Mouse (Mus musculus) right cerebral cortex, postnatal 36 days (tissue): ENCODE measurements around the gene Sdc3.

ENCODE experiments used
- DNase-seq, 2 experiments: peaks; one replicate each; pipeline ENCODE4 v3.0.0; 2022; ENCODE audit warnings: low spot score in 2 of 2, mixed read lengths in 1 of 2

Gene Sdc3

DNA sequence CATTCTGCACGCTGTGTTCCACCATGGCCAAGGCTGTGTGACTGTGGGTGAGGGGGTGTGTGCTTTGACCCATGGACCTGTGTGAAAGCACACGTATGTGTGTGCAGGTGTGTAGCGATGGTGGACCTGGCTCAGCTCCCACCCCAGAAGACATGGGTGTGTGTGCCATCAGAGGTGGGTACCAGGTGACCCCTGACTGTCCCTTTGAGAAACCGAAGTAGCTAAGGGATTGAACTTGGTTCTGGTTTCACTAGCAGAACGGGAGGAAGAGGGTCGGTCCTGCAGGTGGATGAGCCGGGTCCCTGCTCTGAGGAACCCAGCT lies 804 bp downstream of the Sdc3 start:
- DNase-seq: no peak

DNA sequence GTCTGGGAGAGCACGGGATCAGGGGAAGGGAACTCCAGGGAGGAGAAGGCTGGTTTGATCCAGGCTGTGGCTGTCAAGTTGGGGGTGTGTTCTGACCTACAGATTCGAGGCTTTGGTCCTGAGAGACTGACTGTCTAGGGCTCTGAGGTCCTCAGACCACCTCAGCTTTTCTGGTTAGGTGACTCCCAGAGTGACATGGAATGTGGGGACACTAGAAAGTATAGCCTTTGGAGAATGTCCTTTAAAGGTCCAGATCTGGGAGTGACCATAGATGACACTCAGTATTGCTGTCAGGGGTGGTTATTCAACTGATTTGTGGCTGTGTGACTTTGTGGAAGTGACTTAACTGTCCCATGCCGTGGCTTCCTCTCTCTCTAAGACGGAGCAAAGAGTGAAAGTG lies 2.4 kb downstream of the Sdc3 start:
- DNase-seq: no peak

DNA sequence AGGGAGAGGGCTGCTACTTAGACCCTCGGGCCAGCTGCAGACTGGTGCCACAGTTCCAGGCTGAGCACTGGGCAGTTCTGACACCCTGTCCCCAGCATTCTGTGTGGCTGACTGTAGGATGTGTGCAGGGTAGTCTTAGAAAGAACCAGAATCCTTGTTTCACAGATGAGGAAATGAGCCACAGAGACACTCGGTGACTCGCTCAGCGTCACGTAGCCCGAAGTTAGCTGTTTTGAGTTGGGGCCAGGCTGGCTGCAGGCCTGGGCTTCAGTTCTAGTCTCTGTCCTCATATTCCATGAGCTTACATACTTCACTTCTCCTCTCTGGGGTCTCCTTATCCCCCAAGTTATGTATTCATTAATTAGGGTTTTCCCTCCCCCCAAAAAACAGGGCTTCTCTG lies 3.6 kb downstream of the Sdc3 start:
- DNase-seq: no peak

DNA sequence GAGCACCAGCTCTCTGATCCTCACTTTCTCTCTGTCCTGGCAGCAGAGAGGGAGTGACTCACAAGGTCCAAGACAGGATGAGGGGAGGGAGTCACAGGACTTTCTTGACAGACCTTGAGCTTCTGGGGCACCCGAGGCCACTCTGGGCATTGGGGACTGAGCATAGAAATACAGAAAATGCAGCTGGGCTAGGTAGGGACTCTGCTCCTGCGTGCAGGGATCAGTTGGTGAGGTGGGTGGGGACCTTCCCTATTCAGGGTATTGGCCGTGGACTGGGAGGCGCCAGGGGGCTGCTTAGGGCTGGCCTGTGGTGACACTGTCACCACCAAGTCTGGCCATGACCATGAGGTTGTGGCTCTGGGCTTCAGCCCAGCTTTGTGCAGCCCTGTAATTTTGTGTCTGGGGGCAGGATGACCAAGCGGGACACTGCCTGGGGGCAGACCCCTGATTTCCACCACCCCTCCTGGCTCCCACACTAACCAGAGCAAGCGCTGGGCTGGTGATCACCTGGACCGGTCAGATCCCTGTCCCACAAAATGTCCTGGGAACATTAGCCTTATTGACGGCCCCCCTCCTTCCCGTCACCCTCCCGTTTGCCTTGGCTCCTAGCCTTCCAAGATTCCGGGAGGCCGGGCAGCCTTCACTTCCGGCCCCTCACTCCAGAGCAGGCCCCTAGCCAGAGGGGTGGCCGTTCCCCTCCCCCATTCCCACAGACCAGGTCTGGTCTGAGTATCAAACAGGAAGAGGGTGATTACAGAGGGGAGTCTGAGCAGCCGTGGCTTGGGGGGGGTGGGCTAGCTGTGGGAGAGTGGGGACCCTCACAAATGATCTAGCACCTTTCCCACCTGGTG lies 5.1 kb downstream of the Sdc3 start:
- no peak for DNase-seq

DNA sequence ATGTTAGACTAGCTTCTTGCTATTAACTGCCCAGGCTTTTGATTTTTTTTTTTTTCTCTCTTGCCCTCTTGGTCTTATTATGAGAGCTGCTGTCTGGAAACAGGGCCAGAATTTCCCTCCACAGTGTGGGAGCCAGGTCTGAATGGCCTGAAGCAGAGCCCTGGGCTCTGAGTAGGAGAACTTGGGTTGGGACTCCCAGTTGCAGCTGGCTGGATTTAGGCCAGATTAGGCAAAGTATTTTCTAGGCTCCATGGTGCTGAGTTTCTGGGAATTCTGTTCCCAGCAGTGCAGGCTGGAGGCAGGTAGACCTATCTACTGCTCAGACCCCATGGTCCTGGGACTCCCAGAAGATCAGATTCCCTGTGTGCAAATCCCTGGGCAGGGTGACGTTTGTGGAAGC lies 6.1 kb downstream of the Sdc3 start:
- no peak for DNase-seq

DNA sequence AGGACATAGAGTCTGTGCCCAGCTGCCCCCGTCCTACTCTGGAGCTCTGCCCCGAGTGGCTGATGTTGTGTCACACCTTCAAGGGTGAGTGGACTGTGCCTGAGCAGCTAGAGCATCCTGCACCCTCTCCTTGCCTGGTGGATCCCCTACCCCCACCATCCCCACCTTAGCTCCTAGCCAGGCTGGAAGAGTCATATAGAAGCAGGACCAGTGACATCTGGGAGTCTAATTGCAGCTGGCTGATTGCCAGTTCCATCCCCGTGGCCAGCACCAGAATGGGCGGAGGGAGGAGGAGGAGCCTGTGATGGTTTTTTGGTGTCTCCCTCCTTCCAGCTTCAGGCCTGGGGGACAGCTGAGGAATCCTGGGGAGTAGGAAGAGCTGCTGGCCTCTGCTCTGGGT lies 6.8 kb downstream of the Sdc3 start:
- DNase-seq: no peak

DNA sequence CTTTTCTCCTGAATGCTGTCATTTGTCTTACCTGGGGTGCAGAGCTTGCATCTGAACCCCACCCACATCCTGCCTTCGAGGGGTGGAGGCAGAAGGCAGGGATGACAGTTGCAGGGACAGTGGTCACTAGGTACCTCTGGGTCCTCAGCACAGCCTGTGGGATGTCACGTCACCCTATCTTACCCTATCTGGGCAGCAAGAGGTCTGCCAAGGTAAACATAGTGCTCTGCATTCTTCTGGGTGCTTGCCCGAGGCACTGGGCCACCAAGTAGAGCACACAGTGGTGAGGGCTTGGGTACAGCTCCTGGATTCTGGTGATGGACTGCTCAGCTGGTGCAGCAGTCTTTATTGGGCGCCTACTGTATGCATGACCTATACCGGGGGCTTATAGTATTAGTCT lies 7.2 kb downstream of the Sdc3 start:
- DNase-seq: no peak

DNA sequence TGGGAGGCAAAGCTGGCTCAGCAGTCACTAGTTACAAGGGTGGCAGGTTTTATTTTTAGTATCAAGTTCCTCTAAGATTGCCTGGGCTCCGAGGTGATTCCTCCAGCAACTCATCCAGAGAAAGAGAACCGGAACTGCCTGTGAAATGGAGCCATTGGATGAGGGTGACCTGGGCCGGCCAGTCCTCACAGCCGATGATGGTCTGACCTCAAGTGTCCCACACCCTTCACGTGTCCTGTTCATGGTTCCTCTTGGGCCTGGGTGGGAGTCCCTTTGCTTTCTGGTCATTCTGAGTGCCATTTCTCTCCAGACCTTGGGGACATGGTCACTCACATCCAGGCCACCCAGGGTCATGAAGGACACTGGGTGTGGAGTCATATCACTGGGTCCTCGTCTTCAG lies 7.8 kb downstream of the Sdc3 start:
- no peak for DNase-seq

DNA sequence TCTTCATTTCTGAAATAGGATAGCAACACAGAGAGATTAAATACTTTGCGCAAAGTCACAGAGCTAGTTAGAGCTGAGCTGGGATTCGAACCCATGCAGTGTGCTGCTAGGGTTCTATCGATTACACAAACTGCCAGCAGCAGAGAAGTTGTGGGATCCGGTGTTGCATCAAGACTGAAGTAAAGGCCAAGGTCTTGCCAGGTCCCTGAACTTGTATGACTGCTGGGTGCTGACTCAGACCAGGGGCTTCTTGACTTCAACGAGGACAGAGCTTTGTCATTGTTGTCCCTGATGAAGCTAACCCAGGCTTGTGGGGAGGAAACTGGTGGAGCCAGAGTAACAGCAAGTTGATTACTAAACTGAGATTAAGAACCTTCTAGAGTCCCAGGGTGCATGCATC lies 8.9 kb downstream of the Sdc3 start:
- no peak for DNase-seq

DNA sequence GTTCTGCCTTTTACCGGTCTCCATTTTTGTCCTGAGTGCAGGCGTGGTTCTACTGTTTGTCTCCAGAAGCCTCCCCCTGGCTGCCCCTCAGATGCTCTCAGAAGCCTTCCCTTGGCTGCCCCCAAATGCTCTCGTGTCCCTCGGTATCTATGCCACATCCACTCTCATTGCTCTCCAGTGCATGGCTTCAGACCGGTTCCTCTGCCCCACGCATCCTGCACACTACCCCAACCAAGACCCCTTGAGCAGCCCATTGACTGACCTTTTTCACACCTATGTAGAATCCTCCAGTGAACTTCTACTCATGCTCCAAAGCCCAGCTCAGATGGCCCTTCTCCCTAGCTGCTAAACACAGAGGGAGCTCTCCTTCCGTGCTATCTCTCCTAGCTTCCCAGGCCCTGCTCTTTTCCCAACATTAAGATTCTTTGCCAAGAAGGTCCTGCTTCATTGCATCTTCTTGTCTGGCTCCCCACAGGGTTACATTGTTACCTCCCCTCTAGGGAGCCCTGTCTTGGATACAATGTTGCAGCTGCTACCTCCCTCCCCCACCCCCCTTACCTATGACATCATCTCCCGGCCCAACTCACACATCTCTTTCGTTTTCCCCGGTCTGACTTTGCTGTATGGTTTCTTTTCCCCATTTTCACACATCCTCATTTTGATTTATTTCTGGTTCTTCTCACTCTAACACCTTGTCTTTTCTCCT lies 9.4 kb downstream of the Sdc3 start:
- no peak for DNase-seq

DNA sequence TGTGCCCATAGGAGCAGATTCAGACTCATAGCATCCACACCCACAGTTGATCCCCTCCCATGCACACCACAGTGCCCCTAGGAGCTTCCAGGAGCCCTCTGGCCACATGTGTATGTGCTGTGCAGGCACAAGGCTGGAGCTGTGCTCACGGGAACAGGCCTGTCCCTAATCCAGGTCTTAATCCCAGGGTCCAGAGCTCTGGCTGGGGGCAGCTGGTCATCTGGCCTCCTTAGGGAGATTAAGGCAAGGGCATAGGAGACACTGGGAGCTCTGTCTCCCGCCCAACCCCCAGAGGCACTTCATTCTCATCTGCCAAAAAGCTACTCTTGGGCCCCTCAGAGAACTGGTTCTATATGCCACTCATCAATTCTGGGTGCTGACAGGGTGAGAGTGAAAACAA lies 11.3 kb downstream of the Sdc3 start:
- DNase-seq: no peak

DNA sequence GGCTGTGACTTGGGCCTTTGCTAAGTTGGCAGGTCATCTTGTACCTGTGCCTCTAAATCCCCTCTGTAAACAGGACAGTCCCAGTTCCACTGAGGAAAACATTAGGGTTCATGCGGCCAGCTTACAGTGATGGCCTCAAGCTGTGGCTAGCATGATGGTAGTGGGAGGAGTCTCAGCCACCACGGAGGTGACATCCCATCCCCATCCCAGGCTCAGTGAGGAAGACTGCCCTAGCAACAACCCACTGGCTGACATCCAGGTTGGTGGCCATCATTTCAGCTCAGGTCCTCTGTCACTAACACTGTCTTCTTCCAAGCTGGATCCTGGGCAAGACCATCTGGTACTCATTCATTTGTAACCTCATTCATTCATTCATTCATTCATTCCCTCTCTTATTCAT lies 12.0 kb downstream of the Sdc3 start:
- no peak for DNase-seq

DNA sequence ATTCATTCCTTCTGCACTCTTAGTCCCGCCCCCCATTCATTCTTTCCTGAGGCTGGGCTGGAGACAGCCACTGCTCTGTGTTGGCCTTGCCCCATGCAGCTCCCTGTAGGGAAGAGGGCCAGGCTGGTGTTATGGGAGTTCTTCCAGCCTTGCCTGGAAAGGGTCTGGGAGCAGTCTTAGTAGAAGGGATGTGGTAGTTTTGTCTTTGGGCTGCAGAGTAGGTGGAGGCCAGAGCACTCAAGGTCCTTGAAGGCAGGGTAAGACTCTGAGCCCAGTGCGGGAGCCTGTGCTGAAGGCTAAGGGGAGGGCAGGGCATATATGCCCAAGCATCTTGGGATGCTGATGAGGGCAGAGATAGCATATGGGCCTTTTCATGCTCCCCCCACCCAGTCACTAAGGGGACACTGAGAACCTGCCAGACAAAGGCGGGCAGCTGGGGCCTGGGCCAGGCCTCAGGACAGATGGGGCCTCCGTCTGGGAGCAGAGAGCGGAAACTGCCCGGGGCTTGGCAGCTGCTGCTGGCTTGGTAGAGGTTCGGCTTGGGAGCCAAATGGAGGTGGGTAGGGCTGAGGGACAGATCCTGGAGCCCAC lies 12.5 kb downstream of the Sdc3 start:
- DNase-seq: no peak

DNA sequence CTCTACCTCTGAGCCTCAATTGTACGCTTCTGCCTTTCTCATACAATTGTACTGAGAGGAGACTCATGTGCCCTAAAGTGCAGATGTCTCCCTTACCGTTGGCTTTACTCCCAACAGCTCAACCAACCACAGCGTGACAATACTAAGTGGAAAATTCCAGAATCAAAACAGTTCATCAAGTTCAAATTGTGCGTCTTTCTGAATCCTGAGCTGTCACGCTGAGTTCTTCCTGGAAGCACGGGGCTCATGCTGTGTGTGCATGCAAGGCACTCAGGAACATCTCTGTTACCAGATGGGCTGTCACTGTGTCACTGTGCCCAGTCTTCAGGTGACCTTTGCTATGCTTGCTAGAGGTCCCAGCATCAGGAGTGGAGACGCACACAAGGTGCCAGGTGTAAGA lies 13.4 kb downstream of the Sdc3 start:
- no peak for DNase-seq

DNA sequence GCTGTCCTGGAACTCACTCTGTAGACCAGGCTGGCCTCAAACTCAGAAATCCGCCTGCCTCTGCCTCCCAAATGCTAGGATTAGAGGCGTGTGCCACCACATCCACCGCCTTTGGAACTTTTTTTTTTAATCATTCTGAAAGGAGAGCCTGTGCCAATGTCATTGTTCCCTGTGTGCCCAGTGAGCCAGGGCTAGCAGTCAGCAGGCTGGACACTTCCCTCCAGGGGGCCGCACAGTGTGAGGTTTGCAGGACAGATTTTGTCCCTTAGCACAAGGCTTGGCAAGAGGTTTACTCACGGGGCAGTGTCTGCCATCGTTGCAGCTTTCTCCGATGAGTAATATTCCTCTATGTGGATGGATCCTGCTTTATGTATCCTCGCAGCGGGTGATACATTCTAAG lies 14.4 kb downstream of the Sdc3 start:
- no peak for DNase-seq

DNA sequence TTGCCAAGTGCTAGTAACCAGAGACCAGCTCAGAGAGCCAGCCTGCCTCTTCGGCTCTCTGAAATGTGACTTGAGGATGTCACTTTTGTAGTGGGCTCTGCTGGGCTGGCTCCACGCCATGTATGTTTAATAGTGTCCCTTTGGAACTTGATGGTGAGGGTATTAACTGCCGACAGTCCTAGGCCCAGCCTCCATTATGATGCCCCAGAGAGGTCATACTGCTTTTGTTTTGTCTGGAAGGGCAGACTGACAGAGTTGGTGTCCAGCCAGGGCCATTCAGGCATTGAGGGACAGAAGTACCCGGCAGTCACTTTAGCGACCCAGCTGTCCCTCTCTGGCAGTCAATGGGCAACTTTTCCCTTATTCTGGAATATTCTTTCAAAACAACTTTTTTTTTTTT lies 17.4 kb downstream of the Sdc3 start:
- no peak for DNase-seq

DNA sequence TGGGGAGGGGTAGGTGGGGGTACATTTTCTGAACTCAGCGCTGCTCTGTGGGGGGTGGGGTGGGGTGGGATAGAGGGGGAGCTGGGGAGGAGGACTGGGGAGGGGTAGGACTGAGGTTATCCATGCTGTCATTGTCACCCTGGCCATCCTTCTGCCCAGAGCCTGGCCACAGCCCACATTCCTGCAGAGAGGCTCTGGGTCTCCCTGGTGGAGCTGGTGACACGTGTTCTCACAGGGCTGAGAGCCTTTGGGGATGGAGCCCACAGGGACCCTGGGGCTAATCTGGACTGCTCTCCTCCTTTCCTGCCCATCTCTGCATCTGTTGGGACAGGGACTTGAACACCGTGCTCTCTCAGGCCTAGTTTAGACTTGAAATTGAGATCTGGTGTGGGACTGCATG lies 18.5 kb downstream of the Sdc3 start:
- DNase-seq: no peak

DNA sequence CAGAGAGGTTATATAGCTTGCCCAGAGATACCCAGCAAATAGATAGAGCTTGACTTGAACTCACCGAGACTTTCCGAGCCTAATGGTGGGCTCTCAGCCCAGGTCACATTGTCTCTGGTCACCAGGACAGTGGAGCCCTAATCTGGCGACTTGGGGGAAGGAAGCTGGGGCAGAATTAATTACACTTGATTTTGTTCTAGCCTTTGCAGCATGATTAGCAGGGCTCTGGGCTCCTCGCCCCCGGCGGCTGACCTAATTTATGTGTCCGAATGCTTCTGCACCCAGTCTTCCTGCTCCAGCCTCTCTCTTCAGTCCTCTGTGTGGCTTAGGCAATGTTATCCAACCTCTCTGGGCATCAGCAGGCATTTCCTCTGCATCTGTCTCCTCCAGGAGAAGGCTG lies 19.0 kb downstream of the Sdc3 start:
- DNase-seq: no peak

DNA sequence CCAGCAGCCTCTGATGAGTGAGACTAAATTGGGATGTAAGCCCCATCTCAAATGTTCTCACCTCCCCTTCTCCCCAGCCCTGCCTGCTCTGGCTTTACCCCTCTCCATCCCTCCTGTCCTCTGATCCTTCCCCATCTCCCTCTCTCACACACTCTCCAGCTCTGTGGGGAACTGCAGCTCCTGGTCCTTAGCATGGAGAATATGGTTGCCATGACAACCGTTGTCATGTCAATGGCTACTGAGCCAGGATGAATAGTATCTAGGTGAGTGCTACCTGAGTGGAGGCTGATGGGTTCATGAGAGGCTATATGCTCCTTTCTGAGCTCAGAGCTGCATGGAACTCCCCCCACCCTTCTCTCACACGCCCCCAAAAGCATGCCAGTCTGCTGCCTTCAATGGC lies 21.6 kb downstream of the Sdc3 start:
- no peak for DNase-seq

DNA sequence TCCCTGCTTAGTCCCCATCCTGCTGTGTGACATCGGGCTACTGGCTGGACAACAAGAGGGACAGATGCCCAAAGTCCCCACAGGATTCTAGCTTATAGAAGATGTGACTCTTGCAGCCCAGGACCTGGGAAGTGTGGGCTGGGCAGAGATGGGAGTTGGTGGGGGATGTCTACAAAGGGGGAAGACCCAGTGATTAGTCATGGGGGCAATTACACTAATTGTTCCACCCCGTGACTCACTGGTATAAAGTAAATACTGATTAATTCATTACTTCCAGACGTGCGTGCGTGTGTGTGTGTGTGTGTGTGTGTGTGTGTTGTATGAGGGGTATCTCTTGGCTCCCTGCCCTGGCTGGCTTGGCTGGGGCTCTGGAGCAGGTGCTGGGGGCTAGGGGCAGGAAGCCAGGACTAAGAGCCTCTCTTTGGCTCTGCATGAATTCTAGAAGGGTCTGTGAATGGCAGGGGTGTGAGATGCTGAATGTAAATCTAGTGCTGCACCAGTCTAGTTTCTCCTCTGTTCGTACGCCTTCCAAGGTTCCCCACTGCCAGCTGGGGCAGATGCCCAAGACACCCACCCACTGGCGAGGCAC lies 22.5 kb downstream of the Sdc3 start:
- no peak for DNase-seq

DNA sequence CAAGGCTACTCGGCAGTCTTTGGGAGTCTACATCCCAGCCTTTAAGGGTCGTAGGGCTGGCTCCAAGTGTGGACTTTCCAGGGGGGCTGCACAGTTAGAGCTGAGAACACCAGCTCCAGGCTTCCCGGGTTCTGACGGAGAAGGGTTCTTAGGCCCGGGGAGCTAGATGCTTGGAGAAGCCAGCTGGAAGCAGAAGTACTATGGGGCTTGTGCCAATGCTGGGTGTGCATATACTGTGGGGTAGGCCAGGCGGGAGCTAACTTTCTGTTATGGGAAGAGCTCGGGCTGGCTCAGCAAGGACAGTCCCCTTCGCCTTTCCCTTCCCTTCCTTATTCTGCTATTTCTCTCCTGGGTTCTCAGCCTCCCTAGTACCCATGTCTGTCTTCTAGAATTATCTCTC lies 23.5 kb downstream of the Sdc3 start:
- no peak for DNase-seq

DNA sequence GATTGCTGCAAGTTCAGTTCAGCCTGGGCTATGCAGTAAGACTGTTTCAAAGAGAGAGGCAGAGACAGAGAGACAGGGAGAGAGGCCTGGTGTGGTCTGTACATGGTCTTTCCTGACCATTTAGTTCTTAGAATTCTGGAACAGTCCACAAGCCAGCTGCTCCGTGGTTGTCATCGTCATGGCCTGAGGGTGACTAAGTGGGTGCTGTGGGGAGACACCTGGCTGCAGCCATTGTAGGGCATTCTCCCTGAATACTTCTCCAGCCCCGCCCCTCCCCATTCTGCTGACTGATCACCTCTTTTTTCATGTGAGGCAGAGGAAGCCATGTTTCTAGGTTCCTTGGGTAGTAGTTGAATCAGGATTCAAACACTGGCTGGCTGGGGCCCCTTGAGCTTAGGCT lies 27.5 kb downstream of the Sdc3 start:
- DNase-seq: no peak
